Mouse (Mus musculus) embryonic facial prominence, embryonic 12.5 days (tissue): ENCODE results near the gene Gja6. TPM values are rescaled to one million over a fixed set of nuclear protein-coding genes. Genes with fewer than 3 reads are reported as not detected.

Source experiments
- ATAC-seq: fragments of 200-750 bp; cut with Nextera tagmentation; 2 replicates; pipeline ENCODE4 v1.8.0; 2017; ENCODE audit not compliant: insufficient number of reproducible peaks, insufficient read depth, low FRiP score, low TSS enrichment
- H3K27ac ChIP-seq: fragments of 300-500 bp; sonication (generic); 2 replicates; pipeline ENCODE4 v1.5.1; 2016; ENCODE audit warnings: mild to moderate bottlenecking
- H3K27me3 ChIP-seq: fragments of 300-500 bp; sonication (generic); 2 replicates; pipeline ENCODE4 v1.6.1; 2016; ENCODE audit warnings: mild to moderate bottlenecking, moderate library complexity
- H3K36me3 ChIP-seq: fragments of 300-500 bp; sonication (generic); 2 replicates; pipeline ENCODE4 v1.6.1; 2016; ENCODE audit warnings: mild to moderate bottlenecking
- H3K4me1 ChIP-seq: fragments of 300-500 bp; sonication (generic); 2 replicates; pipeline ENCODE4 v1.6.1; 2016
- H3K4me2 ChIP-seq: fragments of 300-500 bp; sonication (generic); replicated peaks from 2 replicates; pipeline ENCODE4 v1.6.1; 2016; ENCODE audit warnings: mild to moderate bottlenecking, moderate library complexity
- H3K4me3 ChIP-seq: fragments of 300-500 bp; sonication (generic); 2 replicates; pipeline ENCODE4 v1.5.1; 2016; ENCODE audit warnings: mild to moderate bottlenecking
- H3K9ac ChIP-seq: fragments of 300-500 bp; sonication (generic); 2 replicates; pipeline ENCODE4 v1.6.1; 2016; ENCODE audit warnings: mild to moderate bottlenecking, moderate library complexity
- H3K9me3 ChIP-seq: fragments of 300-500 bp; sonication (generic); 2 replicates; pipeline ENCODE4 v1.6.1; 2016; ENCODE audit warnings: mild to moderate bottlenecking, moderate library complexity
- WGBS: fragments of 180-500 bp; shearing (Covaris S2); methylation state at CpG from one replicate; pipeline ENCODE4 v1.1.7; 2016; 5-methylcytosine and 5-hydroxymethylcytosine counted together
- polyA plus RNA-seq: library from polyadenylated mRNA; unstranded; fragments of >200 nt; fragmentation: Nextera tagmentation; extraction: Ambion mirVana; gene quantifications from 2 replicates; pipeline ENCODE4 v1.2.1, GENCODE M21; 2016

The Gja6 gene
- polyA plus RNA-seq, 1 experiment from 2014 or later: not detected

DNA sequence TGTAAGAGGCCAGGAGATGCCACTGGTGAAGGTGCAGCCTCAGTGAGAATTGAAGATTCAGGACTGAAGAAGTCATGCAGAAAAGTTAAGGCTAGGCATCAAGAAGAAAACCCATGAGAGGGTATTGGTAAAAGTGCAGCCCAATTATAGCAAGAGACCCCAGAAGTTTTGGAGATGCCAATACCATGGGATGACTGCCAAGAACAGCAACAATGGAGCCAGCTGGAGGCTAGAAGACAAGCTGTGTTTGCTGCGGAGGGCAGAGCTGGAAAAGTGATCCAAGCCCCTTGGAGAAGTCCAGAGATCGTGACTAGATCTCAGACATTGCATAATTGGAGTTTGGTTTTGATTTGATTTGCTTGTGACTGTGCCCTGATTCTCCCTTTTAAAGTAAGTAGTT is 20.6 kb downstream of the Gja6 start:
- no peak for ATAC-seq
- Histone ChIP-seq H3K4me3 (no peak overlapping the region), H3K27me3 (0 out of 2 replicates have a peak, but pooled peaks cover 2% of the 10 kb centered on the region), H3K4me1 (no peaks in the 10 kb centered on the region), H3K9me3 (no peaks in the 10 kb centered on the region), H3K36me3 (no peaks in the 10 kb centered on the region), H3K4me2 (no peak overlapping the region), H3K9ac (no peak overlapping the region), H3K27ac (no peak overlapping the region)
- 78% methylated on average over 2 of the region's 2 CpGs for WGBS

DNA sequence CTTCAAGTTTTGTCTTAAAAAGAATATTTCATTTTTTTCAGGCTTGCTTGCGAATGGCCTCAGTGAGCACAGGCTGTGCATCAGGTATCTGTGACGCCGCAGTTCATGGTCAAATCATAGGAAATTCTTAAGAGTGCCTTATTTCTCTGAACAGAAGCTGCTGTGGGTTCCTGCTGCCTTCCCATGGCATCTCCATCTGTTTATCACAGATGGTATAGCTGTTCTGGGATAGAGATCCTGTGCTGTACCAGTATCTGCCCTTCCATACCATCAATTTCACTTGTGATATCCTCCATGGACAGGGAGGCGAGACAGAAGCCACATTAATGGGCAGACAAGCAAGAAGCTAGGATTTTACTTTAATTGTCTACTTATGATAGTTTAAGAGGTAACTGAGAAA is 40.3 kb downstream of the Gja6 start:
- H3K4me1 ChIP-seq: no peaks in the 10 kb centered on the region
- WGBS: 86% methylated on average over 4 of the region's 4 CpGs

DNA sequence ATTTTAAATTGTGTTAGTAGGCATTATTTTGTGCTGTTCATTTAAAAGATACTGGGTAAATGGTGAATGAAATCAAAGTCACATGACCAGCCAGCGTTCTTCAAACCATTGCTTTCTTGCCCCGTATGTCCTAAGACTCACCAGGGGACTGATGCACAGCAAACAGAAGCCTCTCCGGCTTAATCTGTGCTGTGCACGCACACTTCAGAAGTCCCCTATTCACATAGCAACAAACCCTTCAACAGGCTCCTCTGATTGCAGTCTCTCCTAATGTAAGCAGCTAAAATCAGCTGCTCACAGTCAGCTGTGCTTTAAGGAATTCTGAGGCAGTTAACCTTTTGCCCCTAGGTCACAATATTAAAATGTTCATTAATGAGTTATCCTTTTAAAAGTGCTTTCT is 41.8 kb downstream of the Gja6 start:
- H3K4me2 ChIP-seq: no peak overlapping the region
- 73% methylated on average over 4 of the region's 4 CpGs for WGBS
- H3K4me1 ChIP-seq: no peaks in the 10 kb centered on the region
- H3K9me3 ChIP-seq: no peaks in the 10 kb centered on the region
- ATAC-seq: no peak
- H3K36me3 ChIP-seq: no peaks in the 10 kb centered on the region
- no peak overlapping the region for H3K4me3 ChIP-seq
- H3K27ac ChIP-seq: no peak overlapping the region
- peaks cover 9% of the 10 kb centered on the region; the same call in 1 of the 2 replicates for H3K27me3 ChIP-seq
- H3K9ac ChIP-seq: no peak overlapping the region

More for the DNA sequence above, 40.3 kb downstream of the Gja6 start:
- ATAC-seq: no peak
- Histone ChIP-seq H3K4me2 (no peak overlapping the region), H3K27ac (no peak overlapping the region), H3K4me3 (no peak overlapping the region), H3K27me3 (peaks cover 9% of the 10 kb centered on the region; the same call in 1 of the 2 replicates), H3K9ac (no peak overlapping the region), H3K36me3 (no peaks in the 10 kb centered on the region), H3K9me3 (no peaks in the 10 kb centered on the region)

- Histone ChIP-seq H3K4me1 (no peaks in the 10 kb centered on the region), H3K9me3 (no peaks in the 10 kb centered on the region), H3K4me2 (no peak overlapping the region), H3K36me3 (no peaks in the 10 kb centered on the region), H3K27me3 (peaks cover 9% of the 10 kb centered on the region; the same call in 1 of the 2 replicates), H3K4me3 (no peak overlapping the region), H3K9ac (no peak overlapping the region), H3K27ac (no peak overlapping the region)
- WGBS: 72% methylated on average over 4 of the region's 4 CpGs
- ATAC-seq: no peak
These were observed 43.0 kb downstream of the Gja6 start for GRCm38 (mm10) chrX:160863689-160864383.

Other genes with a start within 250 kb of the Gja6 start
- 0.96 and 1.2 TPM in 2 replicates for gene Ppef1, start 171.3 kb downstream of the Gja6 start, polyA plus RNA-seq
- gene Rs1, start 139.0 kb downstream of the Gja6 start, polyA plus RNA-seq: not detected in 2 replicates
- gene Cdkl5, start 87.7 kb upstream of the Gja6 start, polyA plus RNA-seq: 1.7 and 2.2 TPM in 2 replicates
- gene Scml2, start 210.1 kb upstream of the Gja6 start, polyA plus RNA-seq: 4.8 and 5.6 TPM in 2 replicates